Mouse (Mus musculus) liver, embryonic 11.5 days (tissue): ENCODE data around the gene Brk1. TPM values are rescaled to one million over a fixed set of nuclear protein-coding genes. Genes with fewer than 3 reads are reported as not detected.
A peak's percentile ranks its signal among the peaks of the same experiment; 100 is the strongest.

ENCODE experiments used
- ATAC-seq: fragments of 200-750 bp; cut with Nextera tagmentation; replicated peaks from 2 replicates; pipeline ENCODE4 v1.8.0; 2017; ENCODE audit warnings: moderate number of reproducible peaks, mild to moderate bottlenecking, moderate TSS enrichment, moderate library complexity; ENCODE audit not compliant: low FRiP score
- DNase-seq: peaks from one replicate; pipeline ENCODE4 v3.0.0-alpha.2; 2017; ENCODE audit warnings: low spot score
- H3K27ac ChIP-seq: fragments of 300-500 bp; sonication (generic); 2 replicates; pipeline ENCODE4 v1.5.1; 2014; ENCODE audit warnings: mild to moderate bottlenecking, low read depth, low read length, control low read depth
- H3K27me3 ChIP-seq: fragments of 300-500 bp; sonication (generic); replicated peaks from 2 replicates; pipeline ENCODE4 v1.6.1; 2014; ENCODE audit warnings: low read length, mixed read lengths; ENCODE audit not compliant: control insufficient read depth, insufficient read depth
- H3K36me3 ChIP-seq: fragments of 300-500 bp; sonication (generic); 2 replicates; pipeline ENCODE4 v1.6.1; 2014; ENCODE audit warnings: mild to moderate bottlenecking, low read length, moderate library complexity, mixed read lengths; ENCODE audit not compliant: control insufficient read depth, insufficient read depth
- H3K4me1 ChIP-seq: fragments of 300-500 bp; sonication (generic); replicated peaks from 2 replicates; pipeline ENCODE4 v1.6.1; 2014; ENCODE audit warnings: low read length, mixed read lengths; ENCODE audit not compliant: control insufficient read depth, insufficient read depth
- H3K4me2 ChIP-seq: fragments of 300-500 bp; sonication (generic); 2 replicates; pipeline ENCODE4 v1.6.1; 2014; ENCODE audit warnings: mild to moderate bottlenecking, control low read depth, moderate library complexity
- H3K4me3 ChIP-seq: fragments of 300-500 bp; sonication (generic); 2 replicates; pipeline ENCODE4 v1.5.1; 2014; ENCODE audit warnings: low read depth, low read length, control low read depth
- H3K9ac ChIP-seq: fragments of 300-500 bp; sonication (generic); 2 replicates; pipeline ENCODE4 v1.6.1; 2014; ENCODE audit warnings: low read depth, low read length, control low read depth
- H3K9me3 ChIP-seq: fragments of 300-500 bp; sonication (generic); 2 replicates; pipeline ENCODE4 v1.6.1; 2016; ENCODE audit warnings: low read length, inconsistent platforms, mixed read lengths; ENCODE audit not compliant: control insufficient read depth
- WGBS: fragments of 180-500 bp; shearing (Covaris S2); extraction: QIAGEN DNeasy Blood & Tissue Kit; methylation state at CpG from one replicate; pipeline ENCODE4 v1.1.7; 2014; 5-methylcytosine and 5-hydroxymethylcytosine counted together
- polyA plus RNA-seq: library from polyadenylated mRNA; unstranded; fragments of >200 nt; fragmentation: Nextera tagmentation; extraction: Ambion mirVana; gene quantifications from 2 replicates; pipeline ENCODE4 v1.2.1, GENCODE M21; 2014

The Brk1 gene
- polyA plus RNA-seq, 1 experiment from 2014 or later: 173 TPM

GRCm38 (mm10) chr6:113592637-113593036, 11.9 kb upstream of the Brk1 start:
- no peak for DNase-seq
- Histone ChIP-seq H3K9me3 (no peaks in the 10 kb centered on the region), H3K4me3 (no peak overlapping the region), H3K4me1 (no peaks in the 10 kb centered on the region), H3K36me3 (peaks cover 2% of the 10 kb centered on the region; the same call in 1 of the 2 replicates), H3K27ac (no peak overlapping the region), H3K9ac (no peak overlapping the region), H3K27me3 (no peaks in the 10 kb centered on the region), H3K4me2 (no peak overlapping the region)
- 89% methylated on average over 2 of the region's 2 CpGs for WGBS
- ATAC-seq: no peak

- ATAC-seq: no peak
- H3K4me1 ChIP-seq: no peaks in the 10 kb centered on the region
- 86% methylated on average over 4 of the region's 4 CpGs for WGBS
- no peak overlapping the region for H3K27ac ChIP-seq
- no peak overlapping the region for H3K4me2 ChIP-seq
- no peak for DNase-seq
- H3K36me3 ChIP-seq: peaks cover 2% of the 10 kb centered on the region; the same call in 1 of the 2 replicates
- no peaks in the 10 kb centered on the region for H3K9me3 ChIP-seq
- H3K4me3 ChIP-seq: no peak overlapping the region
- no peak overlapping the region for H3K9ac ChIP-seq
- no peaks in the 10 kb centered on the region for H3K27me3 ChIP-seq
These were observed 6.6 kb upstream of the Brk1 start for GRCm38 (mm10) chr6:113597945-113598344.

GRCm38 (mm10) chr6:113599833-113600232, 4.7 kb upstream of the Brk1 start:
- H3K36me3 ChIP-seq: 0 out of 2 replicates have a peak, but pooled peaks cover 2% of the 10 kb centered on the region
- H3K27ac ChIP-seq: no peak overlapping the region
- H3K4me1 ChIP-seq: no peaks in the 10 kb centered on the region
- DNase-seq (no peak), ATAC-seq (no peak)
- no peaks in the 10 kb centered on the region for H3K27me3 ChIP-seq
- WGBS: 82% methylated on average over 5 of the region's 5 CpGs
- H3K9me3 ChIP-seq: no peaks in the 10 kb centered on the region
- H3K9ac ChIP-seq: no peak overlapping the region
- H3K4me2 ChIP-seq: no peak overlapping the region
- H3K4me3 ChIP-seq: no peak overlapping the region

- no peak for DNase-seq
- H3K4me3 ChIP-seq: no peak within 1 kb of the TSS
- no peak within 1 kb of the TSS for H3K4me2 ChIP-seq
- ATAC-seq: no peak
- H3K4me1 ChIP-seq: no peaks in the 10 kb centered on the region; the same call in 1 of the 2 replicates
- 0 out of 2 replicates have a peak, but pooled peaks cover 2% of the 10 kb centered on the region for H3K36me3 ChIP-seq
- H3K27me3 ChIP-seq: no peaks in the 10 kb centered on the region
- no peaks in the 10 kb centered on the region for H3K9me3 ChIP-seq
- WGBS: 65% methylated on average over 23 of the region's 23 CpGs
- no peak within 1 kb of the TSS for H3K9ac ChIP-seq
- no peak within 1 kb of the TSS for H3K27ac ChIP-seq
These were observed 3.9 kb upstream of the Brk1 start, which contains the start of gene Fancd2os for GRCm38 (mm10) chr6:113600543-113601139. Fancd2os (minus strand) TSS chr6:113600715.

GRCm38 (mm10) chr6:113602821-113603220, 1.8 kb upstream of the Brk1 start:
- Histone ChIP-seq H3K4me1 (peaks cover 8% of the 10 kb centered on the region), H3K4me3 (no peak overlapping the region), H3K36me3 (no peaks in the 10 kb centered on the region; the same call in 1 of the 2 replicates), H3K4me2 (no peak overlapping the region), H3K27ac (no peak overlapping the region), H3K9ac (no peak overlapping the region), H3K9me3 (no peaks in the 10 kb centered on the region), H3K27me3 (no peaks in the 10 kb centered on the region)
- DNase-seq: no peak
- ATAC-seq: no peak
- 81% methylated on average over 6 of the region's 6 CpGs for WGBS

GRCm38 (mm10) chr6:113603993-113604392, 579 bp upstream of the Brk1 start:
- peak overlapping the region; percentile 70 for H3K4me2 ChIP-seq
- no peaks in the 10 kb centered on the region; the same call in 1 of the 2 replicates for H3K36me3 ChIP-seq
- peak overlapping the region; percentile 90 for H3K9ac ChIP-seq
- peak overlapping the region; percentile 91 for H3K4me3 ChIP-seq
- 47% methylated on average over 12 of the region's 12 CpGs for WGBS
- H3K27me3 ChIP-seq: no peaks in the 10 kb centered on the region
- H3K4me1 ChIP-seq: peaks cover 8% of the 10 kb centered on the region
- H3K9me3 ChIP-seq: no peaks in the 10 kb centered on the region
- DNase-seq (no peak), ATAC-seq (peak; percentile 22)
- peak overlapping the region; percentile 70; the same call in 1 of the 2 replicates for H3K27ac ChIP-seq

GRCm38 (mm10) chr6:113605224-113605545, 613 bp downstream of the Brk1 start:
- H3K9ac ChIP-seq: peak overlapping the region; percentile 90
- H3K9me3 ChIP-seq: no peaks in the 10 kb centered on the region
- H3K4me2 ChIP-seq: peak overlapping the region; percentile 74
- H3K27me3 ChIP-seq: no peaks in the 10 kb centered on the region
- 5% methylated on average over 10 of the region's 10 CpGs for WGBS
- peaks cover 8% of the 10 kb centered on the region for H3K4me1 ChIP-seq
- H3K27ac ChIP-seq: peak overlapping the region; percentile 70; the same call in 1 of the 2 replicates
- DNase-seq (no peak), ATAC-seq (peak; percentile 19; the same call in 1 of the 2 replicates)
- H3K36me3 ChIP-seq: no peaks in the 10 kb centered on the region; the same call in 1 of the 2 replicates
- peak overlapping the region; percentile 91 for H3K4me3 ChIP-seq

GRCm38 (mm10) chr6:113608871-113609270, 4.3 kb downstream of the Brk1 start:
- no peak for ATAC-seq
- Histone ChIP-seq H3K27me3 (no peaks in the 10 kb centered on the region), H3K9me3 (no peaks in the 10 kb centered on the region), H3K9ac (no peak overlapping the region), H3K4me2 (no peak overlapping the region), H3K4me1 (peaks cover 10% of the 10 kb centered on the region), H3K4me3 (no peak overlapping the region), H3K27ac (no peak overlapping the region), H3K36me3 (peaks cover 1% of the 10 kb centered on the region)
- WGBS: 84% methylated on average over 6 of the region's 6 CpGs
- no peak for DNase-seq

- H3K27me3 ChIP-seq: no peaks in the 10 kb centered on the region
- peaks cover 10% of the 10 kb centered on the region for H3K4me1 ChIP-seq
- WGBS: 88% methylated on average over 7 of the region's 7 CpGs
- ATAC-seq: no peak
- no peaks in the 10 kb centered on the region for H3K9me3 ChIP-seq
- DNase-seq: no peak
- no peak overlapping the region for H3K4me2 ChIP-seq
- no peak overlapping the region for H3K4me3 ChIP-seq
- no peak overlapping the region for H3K27ac ChIP-seq
- peaks cover 6% of the 10 kb centered on the region for H3K36me3 ChIP-seq
- H3K9ac ChIP-seq: no peak overlapping the region
These were observed 4.7 kb downstream of the Brk1 start for GRCm38 (mm10) chr6:113609293-113609692.
